Comparison of ENCODE assay signal across 7 mouse cellular contexts in genomic region chr5:81019166-81019565, GRCm38 (mm10). TPM values are rescaled to one million over a fixed set of nuclear protein-coding genes. Genes with fewer than 3 reads are reported as not detected.
DNase-seq lines count a peak whose midpoint lies in the region; ATAC-seq and TF ChIP-seq lines count a peak whose summit lies in the region.

No protein-coding gene starts in this region.

- H3K9ac ChIP-seq in lung, embryonic 14.5 days = peak overlapping the region; percentile 72; the same call in 1 of the 2 replicates
- H3K9ac ChIP-seq in forebrain, embryonic 14.5 days (ENCODE audit: low read length) = peak overlapping the region; percentile 88
- H3K9ac ChIP-seq in liver, embryonic 12.5 days = no peak overlapping the region
- H3K9ac ChIP-seq in stomach, postnatal 0 days (ENCODE audit: low read length) = no peak overlapping the region

- WGBS in lung, embryonic 14.5 days = 4% methylated on average over 3 of the region's 3 CpGs
- 5% methylated on average over 3 of the region's 3 CpGs for WGBS in forebrain, embryonic 14.5 days
- 9% methylated on average over 3 of the region's 3 CpGs for WGBS in liver, embryonic 12.5 days (ENCODE audit: insufficient replicate concordance)
- 11% methylated on average over 3 of the region's 3 CpGs for WGBS in stomach, postnatal 0 days

- peak overlapping the region; percentile 62 for H3K4me3 ChIP-seq in lung, embryonic 14.5 days (ENCODE audit: low read depth, low read length)
- H3K4me3 ChIP-seq in forebrain, embryonic 14.5 days (ENCODE audit: low read depth, low read length) = peak overlapping the region; percentile 68
- peak overlapping the region; percentile 58; the same call in 1 of the 2 replicates for H3K4me3 ChIP-seq in liver, embryonic 12.5 days
- peak overlapping the region; percentile 65 for H3K4me3 ChIP-seq in stomach, postnatal 0 days (ENCODE audit: low read depth, low read length)

- peak; percentile 15 for DNase-seq in lung, embryonic 14.5 days
- DNase-seq in lung, postnatal 10 days = no peak
- DNase-seq in forebrain, embryonic 14.5 days (ENCODE audit: low spot score) = no peak
- no peak for DNase-seq in stomach, postnatal 0 days (ENCODE audit: low spot score)
- no peak for DNase-seq in thymus, postnatal 10 days (ENCODE audit: low spot score in 2 of 2)
- DNase-seq in thymus, postnatal 14 days = no peak

- no peak for TF ChIP-seq EP300 in stomach, postnatal 0 days (optimal IDR thresholded peaks at IDR 0.05)

- no peaks in the 10 kb centered on the region for H3K9me3 ChIP-seq in lung, embryonic 14.5 days (ENCODE audit: low read depth, low read length)
- no peaks in the 10 kb centered on the region for H3K9me3 ChIP-seq in forebrain, embryonic 14.5 days (replicated peaks; ENCODE audit: control insufficient read depth, low read length)
- H3K9me3 ChIP-seq in liver, embryonic 12.5 days (replicated peaks) = no peaks in the 10 kb centered on the region
- H3K9me3 ChIP-seq in stomach, postnatal 0 days (ENCODE audit: control insufficient read depth, low read length) = no peaks in the 10 kb centered on the region

- H3K36me3 ChIP-seq in lung, embryonic 14.5 days (ENCODE audit: insufficient read depth) = no peaks in the 10 kb centered on the region
- no peaks in the 10 kb centered on the region for H3K36me3 ChIP-seq in forebrain, embryonic 14.5 days (ENCODE audit: control insufficient read depth, insufficient read depth, low read length)
- no peaks in the 10 kb centered on the region for H3K36me3 ChIP-seq in liver, embryonic 12.5 days
- no peaks in the 10 kb centered on the region for H3K36me3 ChIP-seq in stomach, postnatal 0 days (ENCODE audit: control insufficient read depth, insufficient read depth, low read length)

- H3K4me1 ChIP-seq in lung, embryonic 14.5 days (ENCODE audit: insufficient read depth) = no peaks in the 10 kb centered on the region; the same call in 1 of the 2 replicates
- peaks cover 6% of the 10 kb centered on the region; the same call in 1 of the 2 replicates for H3K4me1 ChIP-seq in forebrain, embryonic 14.5 days (ENCODE audit: control insufficient read depth, insufficient read depth, low read length)
- no peaks in the 10 kb centered on the region for H3K4me1 ChIP-seq in liver, embryonic 12.5 days
- H3K4me1 ChIP-seq in stomach, postnatal 0 days (replicated peaks; ENCODE audit: control insufficient read depth, insufficient read depth) = no peaks in the 10 kb centered on the region; the same call in 1 of the 2 replicates

- peak overlapping the region; percentile 89 for H3K4me2 ChIP-seq in lung, embryonic 14.5 days
- peak overlapping the region; percentile 74 for H3K4me2 ChIP-seq in forebrain, embryonic 14.5 days (ENCODE audit: low read length)
- H3K4me2 ChIP-seq in liver, embryonic 12.5 days = peak overlapping the region; percentile 73
- H3K4me2 ChIP-seq in stomach, postnatal 0 days (replicated peaks; ENCODE audit: low read depth) = peak overlapping the region; percentile 85

- peak; percentile 11 for ATAC-seq in lung, embryonic 14.5 days (ENCODE audit: insufficient read depth)
- peak; percentile 18 for ATAC-seq in forebrain, embryonic 14.5 days
- no peak for ATAC-seq in liver, embryonic 12.5 days
- ATAC-seq in stomach, postnatal 0 days (ENCODE audit: low FRiP score, low TSS enrichment) = peak; percentile 6; the same call in 1 of the 2 replicates

- no peak for TF ChIP-seq CTCF in lung, embryonic 14.5 days (IDR thresholded peaks at IDR 0.05; ENCODE audit: low read depth)
- no peak for TF ChIP-seq CTCF in stomach, postnatal 0 days (IDR thresholded peaks at IDR 0.05; ENCODE audit: low read depth)

- H3K27ac ChIP-seq in lung, embryonic 14.5 days (ENCODE audit: low read depth) = peak overlapping the region; percentile 81; the same call in 1 of the 2 replicates
- H3K27ac ChIP-seq in forebrain, embryonic 14.5 days (ENCODE audit: low read depth, low read length) = peak overlapping the region; percentile 98
- no peak overlapping the region for H3K27ac ChIP-seq in liver, embryonic 12.5 days
- no peak overlapping the region for H3K27ac ChIP-seq in stomach, postnatal 0 days (replicated peaks)

- peaks cover 4% of the 10 kb centered on the region; the same call in 1 of the 2 replicates for H3K27me3 ChIP-seq in lung, embryonic 14.5 days (ENCODE audit: insufficient read depth, low read length)
- 0 out of 2 replicates have a peak, but pooled peaks cover 4% of the 10 kb centered on the region for H3K27me3 ChIP-seq in forebrain, embryonic 14.5 days (replicated peaks; ENCODE audit: control insufficient read depth, insufficient read depth, low read length)
- H3K27me3 ChIP-seq in liver, embryonic 12.5 days (replicated peaks) = peaks cover 60% of the 10 kb centered on the region
- no peaks in the 10 kb centered on the region for H3K27me3 ChIP-seq in stomach, postnatal 0 days (ENCODE audit: control insufficient read depth, insufficient read depth, low read length)

RNA-seq across cellular contexts. Expression of gene Adgrl3, which starts 0.8 kb away (rescaled TPM):
- 19.0 and 19.6 TPM in 2 replicates for polyA plus RNA-seq in lung, embryonic 14.5 days (2014; fragmentation: Nextera tagmentation; extraction: Ambion mirVana)
- 24.5 and 36.4 TPM in 2 replicates for polyA plus RNA-seq in forebrain, embryonic 14.5 days (2014; fragmentation: Nextera tagmentation; extraction: Ambion mirVana)
- polyA plus RNA-seq in liver, embryonic 12.5 days (2016; fragmentation: Nextera tagmentation; extraction: Ambion mirVana) = 4.1 and 4.5 TPM in 2 replicates
- 4.6 and 5.5 TPM in 2 replicates for polyA plus RNA-seq in stomach, postnatal 0 days (2015; fragmentation: Nextera tagmentation; extraction: Ambion mirVana)

Comparison
In these comparisons a context has a peak if more than half of its experiments do, and no peak if none do; other contexts are left out.
1. H3K27ac ChIP-seq: peak in lung, embryonic 14.5 days (single experiment) and forebrain, embryonic 14.5 days (single experiment); none in liver, embryonic 12.5 days (single experiment) and stomach, postnatal 0 days (single experiment).
2. H3K9ac ChIP-seq: peak in lung, embryonic 14.5 days (single experiment) and forebrain, embryonic 14.5 days (single experiment); none in liver, embryonic 12.5 days (single experiment) and stomach, postnatal 0 days (single experiment).
3. Peak in every context shown above with its lines, with median percentiles within 50 percentile points of each other: H3K4me2 ChIP-seq and H3K4me3 ChIP-seq.